Mouse (Mus musculus): ENCODE data around the gene Erc2. TPM values are rescaled to one million over a fixed set of nuclear protein-coding genes. Genes with fewer than 3 reads are reported as not detected.

Gene Erc2
- total RNA-seq, 2 experiments from 2014 or later: 0.38 to 0.86 TPM

Other genes with a start within 250 kb of the Erc2 start
- 1 to 10 TPM; 6.8 to 7.2 TPM for gene Fam208a, start 193.6 kb upstream of the Erc2 start, total RNA-seq (2021)
- 1 to 10 TPM; 6.2 to 6.3 TPM for gene Ccdc66, start 114.0 kb upstream of the Erc2 start, total RNA-seq (2021)